Mouse (Mus musculus): ENCODE results near the gene Gdf9.

The Gdf9 gene

GRCm38 (mm10) chr11:53446183-53446582 lies 15.4 kb downstream of the Gdf9 start:
- no peak for DNase-seq

GRCm38 (mm10) chr11:53447996-53448395 lies 17.2 kb downstream of the Gdf9 start:
- DNase-seq, result no peak

GRCm38 (mm10) chr11:53448529-53448928 lies 17.7 kb downstream of the Gdf9 start:
- DNase-seq, result peak; percentile 85 to 87

- DNase-seq, result no peak
Measured at GRCm38 (mm10) chr11:53450070-53450705, 19.4 kb downstream of the Gdf9 start.

GRCm38 (mm10) chr11:53451361-53451760 lies 20.5 kb downstream of the Gdf9 start:
- no peak for DNase-seq

- DNase-seq, result peak in 1 of 2 experiments; percentile 48
Measured at GRCm38 (mm10) chr11:53452396-53452795, 21.6 kb downstream of the Gdf9 start.

GRCm38 (mm10) chr11:53453031-53453430 lies 22.2 kb downstream of the Gdf9 start:
- DNase-seq, result no peak

GRCm38 (mm10) chr11:53456474-53457371 lies 25.9 kb downstream of the Gdf9 start, which contains the start of the genes Gm10447 and Shroom1:
TSS of gene Gm10447 (minus strand) at chr11:53457110.
TSS of gene Shroom1 (plus strand) at chr11:53457205.
- peak; percentile 55 to 70 for DNase-seq

GRCm38 (mm10) chr11:53457372-53457954 lies 26.6 kb downstream of the Gdf9 start:
- peak in 1 of 2 experiments; percentile 61 for DNase-seq

- no peak for DNase-seq
Measured at GRCm38 (mm10) chr11:53458996-53459395, 28.2 kb downstream of the Gdf9 start.

GRCm38 (mm10) chr11:53460192-53460591 lies 29.4 kb downstream of the Gdf9 start:
- no peak for DNase-seq

- DNase-seq, result no peak
Measured at GRCm38 (mm10) chr11:53461727-53462126, 30.9 kb downstream of the Gdf9 start.

- DNase-seq, result peak in 1 of 2 experiments; percentile 51
Measured at GRCm38 (mm10) chr11:53463551-53464424, 33.0 kb downstream of the Gdf9 start.

- DNase-seq, result peak; percentile 84 to 85
Measured at GRCm38 (mm10) chr11:53466231-53466971, 35.6 kb downstream of the Gdf9 start.

- DNase-seq, result no peak
Measured at GRCm38 (mm10) chr11:53469294-53469967, 38.6 kb downstream of the Gdf9 start.

- peak; percentile 89 to 96 for DNase-seq
Measured at GRCm38 (mm10) chr11:53469968-53470695, 39.3 kb downstream of the Gdf9 start, which contains the start of gene Gm9837. TSS of gene Gm9837 (minus strand) at chr11:53470479.

- no peak for DNase-seq
Measured at GRCm38 (mm10) chr11:53472709-53473108, 41.9 kb downstream of the Gdf9 start.

GRCm38 (mm10) chr11:53475620-53476019 lies 44.8 kb downstream of the Gdf9 start:
- no peak for DNase-seq

- DNase-seq, result no peak
Measured at GRCm38 (mm10) chr11:53477833-53478232, 47.0 kb downstream of the Gdf9 start.

All from kidney, postnatal 25 days (tissue).